ENCODE assay signal across 11 mouse cellular contexts in genomic region chr8:112570541-112570940, GRCm38 (mm10). TPM values are rescaled to one million over a fixed set of nuclear protein-coding genes. Genes with fewer than 3 reads are reported as not detected.
DNase-seq lines count a peak whose midpoint lies in the region; ATAC-seq lines count a peak whose summit lies in the region.
"Had no signal": no experiment of that assay in that cellular context is flagged by ENCODE, and none has a peak within 500 bp of the region (broad histone marks: within the 10 kb centered on the region; RNA-seq: fewer than 3 reads in every experiment).

No protein-coding gene starts in this region.

- H3K4me2 ChIP-seq in forebrain, embryonic 15.5 days (replicated peaks), result peak overlapping the region; percentile 67
- peak overlapping the region; percentile 64 for H3K4me2 ChIP-seq in midbrain, embryonic 14.5 days (ENCODE audit: low read length)

- H3K27ac ChIP-seq in forebrain, embryonic 15.5 days (replicated peaks), result peak overlapping the region; percentile 90; the same call in 1 of the 2 replicates
- no peak overlapping the region; the same call in 1 of the 2 replicates for H3K27ac ChIP-seq in midbrain, embryonic 14.5 days (replicated peaks; ENCODE audit: low read depth, low read length)
- H3K27ac ChIP-seq: liver, embryonic 14.5 days had no signal

- DNase-seq in cerebellum, adult 8-10 months, result no peak
- DNase-seq in brain, adult 2 months (ENCODE audit: low read depth, low spot score), result peak; percentile 74
- DNase-seq in midbrain, embryonic 14.5 days, result peak; percentile 54
- DNase-seq in ovary, postnatal 14 days (ENCODE audit: low spot score), result no peak
- DNase-seq in spleen, adult 18-20 months, result no peak
- DNase-seq: heart, adult 18-20 months had no signal

- ATAC-seq in cerebellum, adult (ENCODE audit: insufficient number of reproducible peaks, low FRiP score, low TSS enrichment), result peak; percentile 50; the same call in 1 of the 2 replicates
- ATAC-seq in forebrain, embryonic 15.5 days (replicated peaks), result no peak
- no peak for ATAC-seq in midbrain, embryonic 14.5 days (ENCODE audit: low FRiP score, low TSS enrichment)
- ATAC-seq in granulocyte monocyte progenitor cell, adult 5-6 weeks (replicated peaks; ENCODE audit: poor library complexity, severe bottlenecking), result no peak

- H3K36me3 ChIP-seq in forebrain, embryonic 15.5 days, result no peaks in the 10 kb centered on the region
- no peaks in the 10 kb centered on the region for H3K36me3 ChIP-seq in midbrain, embryonic 14.5 days (ENCODE audit: control insufficient read depth, insufficient read depth, low read length)

- H3K4me1 ChIP-seq in forebrain, embryonic 15.5 days, result peaks cover 26% of the 10 kb centered on the region
- peaks cover 11% of the 10 kb centered on the region for H3K4me1 ChIP-seq in midbrain, embryonic 14.5 days (ENCODE audit: control insufficient read depth, insufficient read depth, low read length)

- H3K4me3 ChIP-seq in forebrain, embryonic 15.5 days, result peak overlapping the region; percentile 70
- H3K4me3 ChIP-seq in midbrain, embryonic 14.5 days (replicated peaks; ENCODE audit: low read depth, low read length), result peak overlapping the region; percentile 42

- no peaks in the 10 kb centered on the region for H3K9me3 ChIP-seq in forebrain, embryonic 15.5 days
- no peaks in the 10 kb centered on the region for H3K9me3 ChIP-seq in midbrain, embryonic 14.5 days (ENCODE audit: control insufficient read depth, low read length)

- peak overlapping the region; percentile 78 for H3K9ac ChIP-seq in forebrain, embryonic 15.5 days (replicated peaks)
- H3K9ac ChIP-seq in midbrain, embryonic 14.5 days (replicated peaks; ENCODE audit: low read length), result peak overlapping the region; percentile 52
- H3K9ac ChIP-seq: liver, embryonic 14.5 days had no signal

- 7% methylated on average over 6 of the region's 6 CpGs for WGBS in forebrain, embryonic 15.5 days
- WGBS in midbrain, embryonic 14.5 days, result 6% methylated on average over 6 of the region's 6 CpGs

- no peaks in the 10 kb centered on the region for H3K27me3 ChIP-seq in forebrain, embryonic 15.5 days
- H3K27me3 ChIP-seq in midbrain, embryonic 14.5 days (ENCODE audit: control insufficient read depth, insufficient read depth, low read length), result 0 out of 2 replicates have a peak, but pooled peaks cover 3% of the 10 kb centered on the region

RNA-seq across cellular contexts. Expression of gene Cntnap4, which starts 0.7 kb away (rescaled TPM):
- 14.7 and 16.6 TPM in 2 replicates for polyA plus RNA-seq in forebrain, embryonic 15.5 days (2015; fragmentation: Nextera tagmentation; extraction: Ambion mirVana)
- 16.4 and 19.0 TPM in 2 replicates for polyA plus RNA-seq in midbrain, embryonic 14.5 days (2014; fragmentation: Nextera tagmentation; extraction: Ambion mirVana)
- total RNA-seq in granulocyte monocyte progenitor cell, adult 5-6 weeks (2014; fragmentation: Nextera tagmentation), result not detected in 2 replicates
- total RNA-seq in granulocyte monocyte progenitor cell, adult 5-6 weeks (2017), result not detected in 2 replicates
- total RNA-seq: heart, adult 18-20 months; neutrophil, adult 5-6 weeks had no signal

Comparison
In these comparisons a context has a peak if more than half of its experiments do, and no peak if none do; other contexts are left out.
1. DNase-seq: peak in brain, adult 2 months (single experiment) and midbrain, embryonic 14.5 days (single experiment); none in cerebellum, adult 8-10 months (single experiment), ovary, postnatal 14 days (single experiment) and spleen, adult 18-20 months (0 of 2).